Mouse (Mus musculus) kidney, adult 18-20 months (tissue): ENCODE data around the gene Phf21b.
"Not testable (repeated sequence)": the region's sequence is repeated elsewhere in the genome, so short reads cannot be mapped to it uniquely, and the experiment has no call there.

Experiments
- DNase-seq: peaks from one replicate; pipeline ENCODE4 v3.0.0; 2021

Phf21b gene

DNA sequence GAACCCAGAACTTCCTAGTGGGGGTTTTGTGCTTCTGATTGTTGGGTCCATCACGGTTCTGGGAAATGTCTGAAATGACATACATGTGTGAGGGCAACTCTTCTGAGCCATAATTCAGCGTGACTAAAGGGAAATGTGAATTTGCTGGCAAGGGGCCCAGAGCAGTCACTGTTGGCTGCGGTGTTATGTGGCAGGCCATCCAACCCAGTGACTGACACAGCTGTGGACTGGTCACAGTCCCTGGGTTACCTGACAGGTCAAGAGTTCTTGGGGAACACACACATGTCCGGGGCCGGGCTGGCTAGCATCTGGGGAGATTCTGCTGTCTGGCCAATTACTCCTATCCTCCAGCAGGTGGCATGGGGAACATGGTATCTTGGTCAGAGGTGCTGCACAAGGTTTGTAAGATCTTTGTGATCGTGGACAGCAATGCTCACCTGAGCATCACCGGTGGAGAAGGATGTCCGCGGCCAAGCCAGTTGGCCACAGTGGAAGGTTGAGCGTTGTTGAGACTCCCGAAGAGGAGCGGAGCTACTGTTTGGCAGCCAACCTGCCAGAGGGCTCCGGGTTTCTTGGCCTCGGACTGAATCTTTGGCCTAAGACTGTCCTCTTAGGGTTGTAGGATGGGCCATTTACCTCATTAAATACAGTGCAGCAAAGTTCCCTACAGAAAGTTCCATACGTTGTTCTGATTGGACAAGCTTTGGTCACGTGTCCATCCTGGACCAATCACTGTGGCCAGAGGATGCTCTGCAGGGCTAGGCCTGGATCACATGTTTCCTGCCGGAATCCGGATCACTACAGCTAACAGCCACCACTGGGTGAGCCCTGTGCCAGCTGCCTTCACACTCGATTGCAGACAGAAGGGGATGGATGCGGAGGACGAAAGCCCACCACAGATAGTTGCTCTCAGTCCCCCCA lies 83.4 kb downstream of the Phf21b start:
- no peak for DNase-seq

DNA sequence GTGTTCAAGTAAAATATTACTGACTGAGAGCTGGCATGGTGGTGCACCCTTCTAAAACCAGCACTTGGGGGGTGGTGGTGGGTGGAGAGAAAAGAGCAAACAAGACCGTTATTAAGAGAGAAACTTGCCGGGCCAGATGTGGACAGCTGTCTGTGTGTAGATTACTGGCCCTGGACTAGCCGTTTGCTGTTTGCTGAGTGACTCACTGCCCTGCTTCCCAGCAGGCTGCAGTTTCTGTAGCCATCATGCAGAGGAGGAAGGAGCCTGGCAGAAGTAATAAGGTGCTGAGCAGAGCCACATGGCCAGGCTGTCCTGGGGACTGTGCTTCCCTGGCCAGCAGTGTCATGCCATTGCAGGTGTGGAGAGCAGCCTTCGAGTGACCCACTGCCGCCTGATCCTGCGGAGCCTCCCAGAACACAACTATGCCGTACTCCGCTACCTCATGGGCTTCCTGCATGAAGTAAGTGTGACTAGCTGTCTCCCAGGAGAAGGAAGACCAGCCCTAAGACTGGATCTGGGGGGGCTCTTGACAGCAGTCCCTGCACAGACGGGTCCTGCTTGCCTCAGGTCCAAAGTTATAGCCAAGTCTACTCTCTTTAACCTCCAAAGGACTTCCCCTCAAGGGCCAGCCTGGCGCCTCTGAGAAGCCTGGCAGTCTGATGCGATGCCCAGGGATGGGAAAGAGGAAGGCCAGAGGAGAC lies 86.1 kb downstream of the Phf21b start:
- DNase-seq: no peak

DNA sequence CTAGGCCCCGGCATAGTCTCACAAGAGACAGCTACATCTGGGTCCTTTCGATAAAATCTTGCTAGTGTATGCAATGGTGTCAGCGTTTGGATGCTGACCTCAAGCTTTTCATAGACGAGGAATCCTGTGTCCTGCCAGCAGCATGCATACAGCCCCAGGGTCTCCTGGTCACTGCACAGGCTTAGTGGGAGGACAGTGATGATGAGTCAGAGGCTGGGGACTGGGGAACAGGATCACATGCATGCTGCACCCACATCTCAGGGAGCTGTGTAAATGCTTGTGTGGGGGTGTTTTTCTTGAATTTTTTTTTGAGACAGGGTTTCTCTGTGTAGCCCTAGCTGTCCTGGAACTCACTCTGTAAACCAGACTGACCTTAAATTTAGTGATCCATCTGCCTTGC lies 87.3 kb downstream of the Phf21b start:
- not testable (repeated sequence) for DNase-seq

DNA sequence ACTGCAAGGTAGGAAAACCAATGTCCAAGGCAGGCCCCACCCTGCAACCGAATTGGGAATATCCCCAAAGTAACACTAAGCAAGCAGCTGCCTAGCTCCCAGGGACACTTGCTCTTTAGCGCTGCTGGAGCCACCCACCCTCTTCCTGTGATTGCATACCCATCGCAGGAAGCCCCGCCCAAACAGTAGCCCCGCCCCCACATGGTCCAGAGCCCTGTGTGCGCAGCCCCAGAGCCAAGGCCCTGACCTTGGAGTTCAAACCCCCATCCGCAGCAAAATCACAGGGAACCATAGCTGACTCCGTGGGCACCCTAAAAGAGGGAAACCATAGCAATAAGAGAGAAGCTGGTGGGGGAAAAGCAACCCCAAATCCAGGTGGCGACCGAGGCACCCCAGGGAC lies 89.2 kb downstream of the Phf21b start:
- no peak for DNase-seq

DNA sequence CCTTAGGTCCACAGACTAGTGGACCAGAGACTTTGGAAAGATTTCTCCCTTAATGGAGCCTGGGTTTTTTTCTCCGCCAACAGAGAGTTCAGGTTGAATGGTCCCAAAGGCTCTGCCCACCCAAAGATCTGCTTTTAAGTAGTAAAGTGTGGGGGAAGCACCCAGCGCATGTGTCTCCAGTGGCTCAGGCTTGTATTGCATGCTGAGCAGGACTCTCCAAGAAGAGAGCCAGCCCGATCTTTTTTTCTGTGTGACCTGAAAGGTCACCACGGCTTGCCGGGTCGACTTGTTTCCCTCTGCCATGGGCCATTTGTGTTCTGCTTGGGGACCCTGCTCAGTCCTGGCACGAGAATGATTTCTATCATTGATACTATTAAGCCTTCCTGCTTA lies 92.4 kb downstream of the Phf21b start:
- DNase-seq: no peak

DNA sequence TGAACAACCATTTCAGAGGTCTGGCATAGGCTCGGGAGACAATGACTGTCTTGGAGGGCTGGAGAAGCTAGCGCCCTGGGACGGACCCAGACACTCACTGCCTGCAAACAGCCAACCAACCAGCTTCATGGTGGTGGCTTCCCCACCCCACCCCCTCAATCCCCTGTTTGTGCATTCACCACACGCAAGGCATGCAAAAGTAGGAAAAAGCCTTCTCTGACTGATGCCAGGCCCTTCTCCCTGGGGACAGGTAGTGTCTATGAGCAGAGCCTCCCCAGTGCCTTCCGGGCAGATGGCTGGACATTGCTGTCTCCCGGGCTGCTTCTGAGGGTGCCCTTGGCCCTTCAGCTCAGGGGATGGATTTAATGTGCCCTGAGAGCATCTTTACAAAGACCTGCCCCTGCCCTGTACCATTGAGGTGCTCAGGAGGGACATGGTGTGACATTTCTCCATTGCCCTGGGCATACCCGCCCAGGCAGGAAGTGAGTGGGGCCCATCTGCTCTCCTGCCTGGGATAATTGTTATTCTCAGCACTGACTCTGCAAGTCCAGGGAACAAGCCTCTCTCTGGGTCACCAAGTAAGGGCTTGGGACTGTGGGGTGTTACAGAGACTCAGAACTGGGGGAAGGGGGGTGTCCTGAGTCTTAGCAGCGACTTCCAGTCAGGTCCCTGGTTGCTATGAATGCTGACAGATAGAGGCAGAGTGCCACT lies 93.0 kb downstream of the Phf21b start:
- no peak for DNase-seq

DNA sequence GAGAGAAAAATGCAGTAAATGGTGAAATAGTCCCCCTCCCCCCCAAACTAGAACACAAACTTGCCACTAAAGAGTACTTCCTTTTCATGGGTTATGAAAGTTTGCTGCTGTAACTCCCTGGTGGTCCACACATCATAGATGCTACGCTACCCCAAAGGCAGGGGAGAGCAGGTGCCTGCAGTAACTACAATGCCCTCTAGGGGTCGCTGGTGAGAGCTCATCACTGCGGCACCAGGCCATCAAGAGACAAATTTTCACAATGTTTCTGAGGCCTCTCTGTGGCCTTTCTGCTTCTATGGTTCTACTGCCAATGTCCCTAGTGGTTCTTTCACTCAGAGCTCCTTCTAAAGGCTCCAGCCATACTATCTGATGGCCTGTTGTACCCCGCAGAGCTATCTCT lies 97.4 kb downstream of the Phf21b start:
- DNase-seq: no peak

DNA sequence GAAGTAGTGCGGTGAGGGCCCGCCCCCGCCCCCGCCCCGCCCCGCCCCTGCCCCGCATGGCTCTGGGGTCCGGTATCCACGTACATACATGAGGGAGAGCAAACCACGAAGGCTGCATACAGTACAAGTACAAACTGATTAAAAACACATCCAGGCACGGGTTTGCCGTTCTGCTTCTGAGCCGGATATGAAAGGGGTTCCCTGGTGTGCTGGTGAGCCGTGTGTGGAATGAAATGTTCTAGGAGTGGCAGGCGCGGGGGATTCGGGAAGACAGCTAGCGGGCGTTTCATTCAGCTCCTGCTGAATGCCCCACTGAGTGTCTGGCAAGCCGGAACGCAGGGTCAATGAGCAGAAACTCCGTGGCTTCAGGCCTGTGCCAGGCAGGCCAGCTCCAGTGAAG lies 99.4 kb downstream of the Phf21b start:
- no peak for DNase-seq

DNA sequence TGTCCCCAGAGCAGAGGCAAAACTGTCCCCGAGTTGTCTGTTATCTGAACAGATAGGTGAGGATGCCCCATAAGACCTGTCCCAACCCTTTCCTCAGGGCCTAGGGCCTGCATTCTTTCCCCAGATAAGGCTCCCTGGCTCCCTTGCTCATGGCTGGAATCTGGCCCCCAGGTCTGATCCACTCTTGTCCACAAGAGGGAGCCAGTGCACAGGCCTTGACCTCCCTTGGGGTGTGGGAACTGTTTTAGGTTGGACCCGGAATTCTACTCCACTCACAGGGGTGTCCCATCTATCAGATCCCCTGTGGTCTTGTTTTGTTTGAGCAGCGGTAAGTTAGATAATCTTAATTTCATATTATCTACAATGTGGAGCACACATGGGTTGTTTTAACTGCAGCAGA lies 100.9 kb downstream of the Phf21b start:
- peak; percentile 77 for DNase-seq

DNA sequence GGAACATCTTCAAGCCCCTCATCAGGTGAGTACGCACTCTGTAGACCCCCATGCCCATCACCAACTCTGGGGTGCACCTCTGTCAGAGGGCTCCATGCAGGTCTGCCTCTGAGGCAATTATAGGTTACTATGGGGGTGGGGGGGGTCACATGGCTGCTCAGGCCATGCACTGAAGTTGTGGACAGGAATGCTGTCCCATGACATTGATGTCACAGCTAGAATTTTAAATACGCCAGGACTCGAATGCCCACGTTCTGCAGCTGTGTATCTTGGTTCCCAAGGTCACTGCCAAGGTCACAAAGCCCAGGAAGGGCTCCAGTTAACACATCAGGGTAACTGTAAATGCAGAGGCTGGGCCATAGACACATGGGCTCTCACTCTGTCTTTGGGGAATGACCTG lies 110.0 kb downstream of the Phf21b start:
- DNase-seq: no peak

DNA sequence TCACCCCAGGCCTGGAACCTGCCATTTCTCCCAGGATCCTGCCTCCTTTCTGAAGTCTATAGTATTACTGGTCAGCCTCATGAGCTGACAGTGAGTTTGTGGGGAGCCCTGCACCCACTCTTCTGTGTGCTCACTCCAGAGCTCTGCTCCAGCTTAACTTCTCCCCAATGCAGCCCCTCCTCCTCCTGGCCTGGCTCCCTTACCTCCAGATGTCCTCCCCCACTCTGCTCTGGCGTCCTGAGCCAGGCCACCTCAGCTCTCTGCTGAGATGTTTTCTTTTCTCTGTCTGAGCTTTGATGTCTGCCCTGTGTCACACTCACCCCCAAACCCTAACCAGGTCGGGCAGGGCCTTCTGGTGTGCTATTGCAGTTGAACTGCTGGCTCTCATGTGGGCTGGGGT lies 111.5 kb downstream of the Phf21b start:
- DNase-seq: no peak

DNA sequence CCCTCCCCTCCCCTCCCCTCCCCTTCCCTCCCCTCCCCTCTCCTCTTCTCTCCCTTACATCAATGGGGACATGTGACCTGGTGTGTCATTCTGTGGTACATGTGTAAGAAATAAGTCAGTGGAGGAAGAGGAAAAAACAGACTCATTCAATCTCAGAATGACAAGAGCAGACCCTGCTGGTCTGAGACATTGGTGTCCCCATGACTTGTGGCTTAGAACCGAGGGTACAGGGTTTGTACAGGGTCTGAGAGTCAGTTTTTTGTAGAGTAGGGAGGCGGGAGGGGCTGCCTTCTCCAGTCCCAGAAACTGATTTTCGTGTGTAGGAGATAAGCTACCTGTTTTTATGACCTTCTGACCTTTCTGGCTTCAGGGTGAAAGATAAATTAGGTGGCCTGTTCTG lies 112.5 kb downstream of the Phf21b start:
- DNase-seq: no peak

DNA sequence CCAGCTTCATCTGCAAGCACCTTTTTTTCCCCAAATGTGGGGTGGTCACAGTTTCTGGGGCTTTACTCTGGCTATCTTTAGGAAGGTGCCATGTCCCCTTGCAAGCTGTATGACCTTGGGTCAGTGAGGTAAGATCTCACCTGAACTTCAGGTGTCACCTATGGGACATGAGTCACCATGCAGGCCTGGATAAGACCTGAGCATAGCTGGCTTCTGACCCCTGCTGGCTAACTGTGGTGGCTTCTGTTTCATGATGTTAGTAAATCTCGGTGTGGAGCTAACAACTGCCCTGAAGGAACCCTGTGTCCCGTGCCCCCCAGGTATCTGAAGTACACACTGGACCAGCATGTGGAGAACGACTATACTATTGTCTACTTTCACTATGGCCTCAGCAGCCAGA lies 114.3 kb downstream of the Phf21b start:
- DNase-seq: no peak

DNA sequence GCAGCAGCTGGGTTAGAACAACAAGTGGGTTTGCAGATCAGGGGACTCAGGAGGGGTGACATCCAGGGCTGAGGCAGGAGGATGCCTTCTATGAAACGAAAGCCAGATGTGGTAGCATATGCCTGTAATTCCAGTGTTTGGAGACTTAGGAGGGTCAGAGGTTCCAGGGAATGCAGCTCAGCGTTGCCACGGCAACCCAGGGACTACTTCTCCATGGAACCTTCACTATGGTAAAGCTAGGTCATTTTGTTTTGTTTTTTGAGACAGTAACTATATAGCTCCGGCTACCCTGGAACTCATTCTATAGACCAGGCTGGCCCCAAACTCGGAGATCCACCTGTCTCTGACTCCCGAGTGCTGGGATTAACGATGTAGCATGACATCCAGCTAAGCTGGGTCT lies 117.6 kb downstream of the Phf21b start:
- DNase-seq: no peak

DNA sequence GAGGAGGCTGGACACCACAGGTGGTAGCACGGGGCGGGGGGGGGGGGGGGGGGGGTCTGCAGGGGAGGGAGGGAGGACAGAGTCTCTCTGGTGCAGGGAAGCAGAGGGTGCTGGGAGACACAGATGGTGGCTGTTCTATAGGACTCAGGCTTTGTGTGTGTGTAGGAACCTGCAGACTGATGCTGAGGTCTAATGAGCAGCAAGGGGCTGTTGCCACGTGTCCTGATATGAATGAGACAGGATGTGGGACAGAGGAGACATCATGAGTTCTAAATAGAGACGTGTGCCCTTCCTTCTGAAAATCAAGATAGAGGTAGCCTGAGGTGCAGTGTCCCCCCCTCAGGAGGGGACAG lies 118.9 kb downstream of the Phf21b start:
- DNase-seq: no peak

DNA sequence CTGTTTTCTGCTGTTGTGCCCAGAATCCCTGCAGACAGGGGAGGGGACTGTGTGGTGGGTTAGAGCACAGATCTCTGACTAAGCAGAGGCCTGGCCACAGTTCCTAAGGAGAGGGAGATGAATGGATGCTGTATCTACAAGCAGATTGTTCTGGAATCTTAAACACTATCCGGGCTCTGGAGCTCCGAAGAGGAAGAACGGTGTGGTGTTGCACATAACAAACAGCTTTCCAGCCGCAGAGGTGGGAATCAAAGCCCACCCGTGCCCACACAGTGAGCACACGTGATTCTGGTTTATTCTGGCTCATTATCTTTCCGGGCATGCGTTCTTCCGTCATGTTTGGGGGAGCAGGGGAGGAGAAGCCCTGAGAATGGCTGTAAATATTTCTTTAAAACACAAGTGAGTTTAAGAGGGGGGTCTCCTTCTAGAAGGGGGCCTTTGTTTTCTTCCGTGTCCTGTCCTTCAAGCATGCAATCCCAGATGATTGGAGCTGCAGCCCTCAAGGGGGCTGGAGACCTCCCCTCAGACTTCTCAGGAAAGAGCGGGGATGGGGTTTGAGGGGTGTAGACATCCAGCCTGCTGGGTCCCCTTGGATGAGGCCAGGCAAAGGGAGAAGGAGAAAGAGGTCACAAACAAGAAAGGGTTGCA lies 119.4 kb downstream of the Phf21b start:
- DNase-seq: no peak
